Mouse (Mus musculus): ENCODE results near the gene Gm28845. TPM values are rescaled to one million over a fixed set of nuclear protein-coding genes. Genes with fewer than 3 reads are reported as not detected.

Gene Gm28845
- polyA plus RNA-seq, 1 experiment from 2014 or later, result not detected

- DNase-seq (no peak), ATAC-seq (ENCODE audit: low FRiP score, low TSS enrichment) (no peak)
- Histone ChIP-seq H3K9ac (replicated peaks; ENCODE audit: low read length) (no peak overlapping the region), H3K36me3 (ENCODE audit: control insufficient read depth, insufficient read depth, low read length) (no peaks in the 10 kb centered on the region), H3K4me2 (ENCODE audit: low read length) (no peak overlapping the region), H3K27me3 (ENCODE audit: control insufficient read depth, insufficient read depth, low read length) (no peaks in the 10 kb centered on the region), H3K9me3 (ENCODE audit: control insufficient read depth, low read length) (no peaks in the 10 kb centered on the region), H3K4me1 (ENCODE audit: control insufficient read depth, insufficient read depth, low read length) (no peaks in the 10 kb centered on the region), H3K4me3 (replicated peaks; ENCODE audit: low read depth, low read length) (no peak overlapping the region), H3K27ac (replicated peaks; ENCODE audit: low read depth, low read length) (no peak overlapping the region)
- 85% methylated on average over 6 of the region's 6 CpGs for WGBS
These were observed 18.2 kb upstream of the Gm28845 start for GRCm38 (mm10) chr1:65137560-65137959.

DNA sequence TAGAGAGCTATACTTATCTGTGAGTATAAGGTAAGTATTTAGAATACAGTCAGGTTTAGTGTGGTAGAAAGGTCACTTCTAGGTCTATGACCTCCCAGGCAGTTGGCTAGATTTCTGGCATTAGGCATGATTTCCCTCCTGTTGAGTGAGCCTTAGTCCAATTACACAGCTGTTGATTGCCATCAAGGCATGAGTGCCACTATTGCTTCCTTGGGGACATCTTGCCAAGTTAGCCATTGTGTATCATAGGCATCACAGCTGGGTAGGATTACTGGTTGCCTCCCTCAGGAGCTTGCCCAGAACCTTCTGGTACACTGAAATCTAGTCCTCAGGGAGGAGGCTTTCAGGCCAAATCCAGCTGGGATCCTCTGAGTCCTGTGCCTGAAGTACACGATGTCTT is 13.5 kb upstream of the Gm28845 start:
- H3K27me3 ChIP-seq (ENCODE audit: control insufficient read depth, insufficient read depth, low read length), result no peaks in the 10 kb centered on the region
- no peak overlapping the region for H3K9ac ChIP-seq (replicated peaks; ENCODE audit: low read length)

DNA sequence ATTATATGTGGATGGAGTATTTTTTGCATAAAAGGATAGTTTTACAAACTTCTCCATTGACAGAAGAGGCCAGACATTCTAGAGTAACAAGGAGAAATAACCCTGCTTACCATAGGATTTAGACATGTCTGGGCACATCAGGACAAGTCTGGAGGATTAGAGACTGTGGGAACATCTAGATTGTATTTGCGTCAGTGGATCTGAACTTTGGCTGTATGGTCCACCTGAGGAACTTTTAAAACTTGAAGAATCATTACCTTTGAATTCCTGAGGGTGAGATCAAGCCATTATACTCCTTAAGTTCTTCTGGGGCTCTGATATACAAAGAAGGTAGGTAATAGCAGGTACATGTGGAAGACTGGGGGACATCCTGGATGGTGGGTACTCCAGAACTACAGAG is 12.3 kb upstream of the Gm28845 start:
- no peak overlapping the region for H3K9ac ChIP-seq (replicated peaks; ENCODE audit: low read length)
- H3K36me3 ChIP-seq (ENCODE audit: control insufficient read depth, insufficient read depth, low read length), result no peaks in the 10 kb centered on the region
- ATAC-seq (ENCODE audit: low FRiP score, low TSS enrichment), result no peak
- no peak overlapping the region for H3K4me3 ChIP-seq (replicated peaks; ENCODE audit: low read depth, low read length)
- H3K27ac ChIP-seq (replicated peaks; ENCODE audit: low read depth, low read length), result no peak overlapping the region
- no peak overlapping the region for H3K4me2 ChIP-seq (ENCODE audit: low read length)
- WGBS, result 95% methylated on average over 1 of the region's 1 CpGs
- H3K27me3 ChIP-seq (ENCODE audit: control insufficient read depth, insufficient read depth, low read length), result no peaks in the 10 kb centered on the region
- H3K4me1 ChIP-seq (ENCODE audit: control insufficient read depth, insufficient read depth, low read length), result no peaks in the 10 kb centered on the region
- no peak for DNase-seq
- no peaks in the 10 kb centered on the region for H3K9me3 ChIP-seq (ENCODE audit: control insufficient read depth, low read length)

More for the DNA sequence above, 13.5 kb upstream of the Gm28845 start:
- Histone ChIP-seq H3K9me3 (ENCODE audit: control insufficient read depth, low read length) (no peaks in the 10 kb centered on the region), H3K36me3 (ENCODE audit: control insufficient read depth, insufficient read depth, low read length) (no peaks in the 10 kb centered on the region), H3K4me3 (replicated peaks; ENCODE audit: low read depth, low read length) (no peak overlapping the region), H3K4me1 (ENCODE audit: control insufficient read depth, insufficient read depth, low read length) (no peaks in the 10 kb centered on the region), H3K4me2 (ENCODE audit: low read length) (no peak overlapping the region), H3K27ac (replicated peaks; ENCODE audit: low read depth, low read length) (no peak overlapping the region)
- ATAC-seq (ENCODE audit: low FRiP score, low TSS enrichment), result no peak
- 78% methylated on average over 1 of the region's 1 CpGs for WGBS
- DNase-seq, result no peak

DNA sequence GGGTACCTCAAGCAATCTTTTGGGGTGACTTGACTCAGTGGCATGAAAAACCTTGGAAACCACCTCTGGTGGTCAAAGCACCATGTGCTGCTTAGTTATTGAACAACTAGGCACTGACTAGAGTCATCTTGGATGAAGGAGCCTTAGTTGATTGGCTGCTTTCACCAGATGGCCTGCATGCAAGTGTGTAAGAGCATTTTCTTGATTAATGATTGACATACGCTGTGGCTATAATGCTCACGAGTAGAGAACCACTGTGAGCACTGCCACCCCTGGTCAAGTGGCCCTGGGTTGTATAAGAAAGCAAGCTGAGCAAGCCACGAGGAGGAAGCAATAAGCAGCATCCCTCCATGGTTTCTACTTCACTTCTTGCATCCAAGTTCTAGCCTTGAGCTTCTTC is 10.9 kb upstream of the Gm28845 start:
- H3K4me3 ChIP-seq (replicated peaks; ENCODE audit: low read depth, low read length), result no peak overlapping the region
- H3K27ac ChIP-seq (replicated peaks; ENCODE audit: low read depth, low read length), result no peak overlapping the region
- DNase-seq (no peak), ATAC-seq (ENCODE audit: low FRiP score, low TSS enrichment) (no peak)
- H3K36me3 ChIP-seq (ENCODE audit: control insufficient read depth, insufficient read depth, low read length), result no peaks in the 10 kb centered on the region
- WGBS, result 77% methylated on average over 3 of the region's 3 CpGs
- H3K9me3 ChIP-seq (ENCODE audit: control insufficient read depth, low read length), result no peaks in the 10 kb centered on the region
- H3K27me3 ChIP-seq (ENCODE audit: control insufficient read depth, insufficient read depth, low read length), result no peaks in the 10 kb centered on the region
- H3K4me1 ChIP-seq (ENCODE audit: control insufficient read depth, insufficient read depth, low read length), result no peaks in the 10 kb centered on the region
- H3K4me2 ChIP-seq (ENCODE audit: low read length), result no peak overlapping the region
- H3K9ac ChIP-seq (replicated peaks; ENCODE audit: low read length), result no peak overlapping the region

- 80% methylated on average over 3 of the region's 3 CpGs for WGBS
These were observed 10.3 kb upstream of the Gm28845 start for GRCm38 (mm10) chr1:65129634-65130180.

GRCm38 (mm10) chr1:65122574-65123372 is 3.4 kb upstream of the Gm28845 start, which contains the start of gene D630023F18Rik:
D630023F18Rik (minus strand) TSS chr1:65123214.
- peak within 1 kb of the TSS; percentile 52 for H3K4me2 ChIP-seq (ENCODE audit: low read length)
- H3K9me3 ChIP-seq (ENCODE audit: control insufficient read depth, low read length), result no peaks in the 10 kb centered on the region
- no peaks in the 10 kb centered on the region for H3K27me3 ChIP-seq (ENCODE audit: control insufficient read depth, insufficient read depth, low read length)
- no peak within 1 kb of the TSS for H3K27ac ChIP-seq (replicated peaks; ENCODE audit: low read depth, low read length)
- peak within 1 kb of the TSS; percentile 21 for H3K4me3 ChIP-seq (replicated peaks; ENCODE audit: low read depth, low read length)
- 20% methylated on average over 9 of the region's 9 CpGs for WGBS
- H3K36me3 ChIP-seq (ENCODE audit: control insufficient read depth, insufficient read depth, low read length), result no peaks in the 10 kb centered on the region
- ATAC-seq (ENCODE audit: low FRiP score, low TSS enrichment) (no peak), DNase-seq (peak; percentile 43)
- no peak within 1 kb of the TSS; the same call in 1 of the 2 replicates for H3K9ac ChIP-seq (replicated peaks; ENCODE audit: low read length)
- H3K4me1 ChIP-seq (ENCODE audit: control insufficient read depth, insufficient read depth, low read length), result no peaks in the 10 kb centered on the region

More at GRCm38 (mm10) chr1:65129634-65130180, 10.3 kb upstream of the Gm28845 start:
- Histone ChIP-seq H3K4me3 (replicated peaks; ENCODE audit: low read depth, low read length) (no peak overlapping the region), H3K9me3 (ENCODE audit: control insufficient read depth, low read length) (no peaks in the 10 kb centered on the region), H3K27me3 (ENCODE audit: control insufficient read depth, insufficient read depth, low read length) (no peaks in the 10 kb centered on the region), H3K36me3 (ENCODE audit: control insufficient read depth, insufficient read depth, low read length) (no peaks in the 10 kb centered on the region), H3K4me1 (ENCODE audit: control insufficient read depth, insufficient read depth, low read length) (no peaks in the 10 kb centered on the region), H3K9ac (replicated peaks; ENCODE audit: low read length) (no peak overlapping the region), H3K27ac (replicated peaks; ENCODE audit: low read depth, low read length) (no peak overlapping the region), H3K4me2 (ENCODE audit: low read length) (no peak overlapping the region)
- no peak for ATAC-seq (ENCODE audit: low FRiP score, low TSS enrichment)
- peak; percentile 2 for DNase-seq

DNA sequence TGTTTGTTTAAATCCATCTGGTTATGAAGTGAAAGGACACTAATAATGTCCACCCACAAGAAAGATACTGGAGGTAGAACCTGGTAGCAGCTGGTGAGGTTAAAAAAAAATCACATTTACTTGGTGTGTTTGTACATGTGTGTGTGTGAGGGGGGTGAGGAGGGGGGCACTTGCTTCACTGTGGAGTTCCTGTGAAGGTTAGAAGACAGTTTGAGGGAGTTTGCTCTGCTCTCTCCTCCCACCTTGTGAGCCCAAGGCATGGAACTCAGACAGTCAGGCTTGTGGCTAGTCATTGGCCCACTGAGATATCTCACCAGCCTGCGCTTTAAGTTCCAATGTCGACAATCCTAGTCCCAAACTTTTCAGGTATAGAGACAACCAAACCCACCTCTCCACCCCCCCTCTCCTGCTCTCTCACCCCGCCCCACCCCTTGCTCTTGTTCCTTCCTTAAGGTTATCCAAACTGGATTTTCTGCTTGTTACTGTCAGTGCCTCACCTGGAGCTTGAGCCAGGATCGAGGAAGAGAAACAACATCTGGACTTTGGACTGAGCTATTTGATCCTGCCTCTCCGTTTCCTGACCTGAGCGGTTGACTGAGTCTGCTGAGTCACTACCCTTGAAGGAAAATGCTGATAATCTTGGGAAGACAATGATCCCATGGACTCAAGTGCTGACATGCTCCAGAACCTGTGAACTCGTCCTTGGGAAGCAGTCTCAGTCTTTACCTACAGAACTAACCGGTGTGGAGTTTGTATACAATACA is 1.0 kb downstream of the Gm28845 start:
- no peak overlapping the region for H3K27ac ChIP-seq (replicated peaks; ENCODE audit: low read depth, low read length)
- WGBS, result 82% methylated on average over 8 of the region's 8 CpGs
- no peaks in the 10 kb centered on the region for H3K4me1 ChIP-seq (ENCODE audit: control insufficient read depth, insufficient read depth, low read length)
- no peaks in the 10 kb centered on the region for H3K9me3 ChIP-seq (ENCODE audit: control insufficient read depth, low read length)
- no peak overlapping the region for H3K4me2 ChIP-seq (ENCODE audit: low read length)
- H3K27me3 ChIP-seq (ENCODE audit: control insufficient read depth, insufficient read depth, low read length), result no peaks in the 10 kb centered on the region
- DNase-seq (no peak), ATAC-seq (ENCODE audit: low FRiP score, low TSS enrichment) (no peak)
- no peaks in the 10 kb centered on the region for H3K36me3 ChIP-seq (ENCODE audit: control insufficient read depth, insufficient read depth, low read length)
- H3K9ac ChIP-seq (replicated peaks; ENCODE audit: low read length), result no peak overlapping the region
- no peak overlapping the region for H3K4me3 ChIP-seq (replicated peaks; ENCODE audit: low read depth, low read length)

- Histone ChIP-seq H3K4me1 (ENCODE audit: control insufficient read depth, insufficient read depth, low read length) (no peaks in the 10 kb centered on the region), H3K4me2 (ENCODE audit: low read length) (no peak overlapping the region), H3K27me3 (ENCODE audit: control insufficient read depth, insufficient read depth, low read length) (no peaks in the 10 kb centered on the region), H3K4me3 (replicated peaks; ENCODE audit: low read depth, low read length) (no peak overlapping the region), H3K9ac (replicated peaks; ENCODE audit: low read length) (no peak overlapping the region), H3K9me3 (ENCODE audit: control insufficient read depth, low read length) (no peaks in the 10 kb centered on the region), H3K27ac (replicated peaks; ENCODE audit: low read depth, low read length) (no peak overlapping the region), H3K36me3 (ENCODE audit: control insufficient read depth, insufficient read depth, low read length) (no peaks in the 10 kb centered on the region)
- no peak for ATAC-seq (ENCODE audit: low FRiP score, low TSS enrichment)
- DNase-seq, result no peak
- 96% methylated on average over 5 of the region's 5 CpGs for WGBS
These were observed 5.7 kb downstream of the Gm28845 start for GRCm38 (mm10) chr1:65113536-65114172.

Measured in midbrain, embryonic 14.5 days (tissue).